Mouse (Mus musculus): Measurements from ENCODE around the gene Zbtb34.

DNA sequence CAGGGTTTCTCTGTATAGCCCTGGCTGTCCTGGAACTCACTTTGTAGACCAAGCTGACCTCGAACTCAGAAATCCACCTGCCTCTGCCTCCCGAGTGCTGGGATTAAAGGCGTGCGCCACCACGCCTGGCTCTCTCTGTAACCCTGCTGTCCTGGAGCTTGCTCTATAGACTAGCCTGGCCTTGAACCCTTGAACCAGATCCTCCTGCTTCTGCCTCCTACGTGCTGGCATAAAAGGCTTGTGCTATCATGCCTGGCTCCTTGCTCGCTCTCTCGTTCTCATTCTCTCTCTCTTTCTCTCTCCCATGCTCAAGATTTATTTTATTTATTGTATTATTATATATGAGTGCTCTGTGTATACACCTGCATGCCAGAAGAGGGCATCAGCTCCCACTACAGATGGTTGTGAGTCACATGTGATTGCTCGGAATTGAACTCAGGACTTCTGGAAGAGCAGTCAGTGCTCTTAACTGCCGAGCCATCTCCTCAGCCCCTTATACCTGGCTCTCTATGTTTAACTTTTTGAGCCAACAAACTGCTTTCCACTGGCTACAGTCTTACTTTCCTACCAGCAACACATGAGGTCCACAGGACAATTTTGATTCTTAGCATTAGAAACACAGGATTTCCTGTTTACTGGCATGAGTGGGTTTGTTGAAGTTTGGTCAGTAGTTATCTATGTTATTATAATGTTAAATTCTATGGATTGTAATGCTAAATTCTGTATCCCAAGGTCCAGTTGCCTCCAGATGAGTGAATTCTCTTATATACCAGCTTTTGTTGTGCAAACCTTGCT, 47.0 kb upstream of the Zbtb34 start:
- TF ChIP-seq CTCF (IDR thresholded peaks at IDR 0.05; ENCODE audit: control insufficient read depth, insufficient read depth, insufficient read length) (no peak), MAX (IDR thresholded peaks at IDR 0.05) (no peak), USF1 (IDR thresholded peaks at IDR 0.05; ENCODE audit: low read depth) (no peak), MYOD1 (IDR thresholded peaks at IDR 0.05; ENCODE audit: control insufficient read depth, insufficient read length, low read depth) (no peak), MYOG (IDR thresholded peaks at IDR 0.05; ENCODE audit: control insufficient read depth, extremely low read depth, insufficient read length) (no peak), FOSL1 (IDR thresholded peaks at IDR 0.05; ENCODE audit: insufficient read depth, low read length, poor library complexity, severe bottlenecking) (no peak)

Data from C2C12 (cell line).